Mouse (Mus musculus) kidney, adult 2 months (tissue): ENCODE measurements around the gene Disc1.

Experiments used
- CTCF ChIP-seq: fragments of 200-500 bp; conservative IDR thresholded peaks from 2 replicates; pipeline ENCODE4 v1.5.1; 2011; ENCODE audit warnings: low read depth, mild to moderate bottlenecking, control low read depth, low read length, moderate library complexity, mixed read lengths; ENCODE audit not compliant: insufficient read depth, insufficient read length
- POLR2A ChIP-seq: fragments of 200-500 bp; IDR thresholded peaks from one replicate; pipeline ENCODE4 v1.6.1; 2011; ENCODE audit warnings: low read depth, low read length, control low read depth

DNA sequence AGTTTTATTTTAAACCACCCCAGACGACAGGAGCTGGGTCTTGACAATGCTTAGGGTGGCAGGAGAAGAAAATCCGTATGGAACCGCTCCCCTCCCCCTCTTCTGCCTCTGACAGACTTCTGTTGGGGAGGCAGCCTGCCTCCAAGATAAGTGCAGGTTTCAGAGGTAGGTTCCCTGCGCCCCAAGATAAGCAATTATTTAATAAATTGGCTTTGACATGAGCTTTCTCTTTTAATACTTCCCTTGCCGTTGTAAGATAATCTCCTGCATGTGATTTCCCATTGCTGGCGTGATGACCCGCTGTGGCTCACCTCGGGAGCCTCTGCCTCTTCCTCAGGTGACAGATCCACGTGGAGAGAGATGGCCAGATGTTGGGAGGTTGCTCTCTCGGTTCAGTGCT is 133.0 kb downstream of the Disc1 start:
- TF ChIP-seq POLR2A (no peak), CTCF (no peak)
